Mouse (Mus musculus) neural tube, embryonic 11.5 days (tissue): ENCODE measurements around the gene Pnmt. TPM values are rescaled to one million over a fixed set of nuclear protein-coding genes. Genes with fewer than 3 reads are reported as not detected.

ENCODE experiments used
- ATAC-seq: fragments of 200-750 bp; cut with Nextera tagmentation; 2 replicates; pipeline ENCODE4 v1.8.0; 2017; ENCODE audit warnings: moderate number of reproducible peaks, mild to moderate bottlenecking, moderate TSS enrichment, moderate library complexity; ENCODE audit not compliant: insufficient read depth, low FRiP score, low TSS enrichment
- DNase-seq: peaks from one replicate; pipeline ENCODE4 v3.0.0-alpha.2; 2015; ENCODE audit warnings: low spot score
- H3K27ac ChIP-seq: fragments of 300-500 bp; sonication (generic); 2 replicates; pipeline ENCODE4 v1.5.1; 2014; ENCODE audit warnings: low read depth, mild to moderate bottlenecking, low read length
- H3K27me3 ChIP-seq: fragments of 300-500 bp; sonication (generic); 2 replicates; pipeline ENCODE4 v1.6.1; 2014; ENCODE audit warnings: mild to moderate bottlenecking, low read length, mixed read lengths; ENCODE audit not compliant: control insufficient read depth, insufficient read depth
- H3K36me3 ChIP-seq: fragments of 300-500 bp; sonication (generic); 2 replicates; pipeline ENCODE4 v1.6.1; 2014; ENCODE audit warnings: mild to moderate bottlenecking, low read length, moderate library complexity, mixed read lengths; ENCODE audit not compliant: control insufficient read depth, insufficient read depth
- H3K4me1 ChIP-seq: fragments of 300-500 bp; sonication (generic); 2 replicates; pipeline ENCODE4 v1.6.1; 2014; ENCODE audit warnings: low read length, mixed read lengths; ENCODE audit not compliant: control insufficient read depth, insufficient read depth
- H3K4me2 ChIP-seq: fragments of 300-500 bp; sonication (generic); 2 replicates; pipeline ENCODE4 v1.6.1; 2014; ENCODE audit warnings: low read depth, mild to moderate bottlenecking, moderate library complexity
- H3K4me3 ChIP-seq: fragments of 300-500 bp; sonication (generic); 2 replicates; pipeline ENCODE4 v1.5.1; 2014; ENCODE audit warnings: low read depth, low read length
- H3K9ac ChIP-seq: fragments of 300-500 bp; sonication (generic); 2 replicates; pipeline ENCODE4 v1.6.1; 2014; ENCODE audit warnings: mild to moderate bottlenecking, low read length
- H3K9me3 ChIP-seq: fragments of 300-500 bp; sonication (generic); 2 replicates; pipeline ENCODE4 v1.6.1; 2016; ENCODE audit warnings: low read length; ENCODE audit not compliant: control insufficient read depth
- WGBS: fragments of 180-500 bp; shearing (Covaris S2); extraction: QIAGEN DNeasy Blood & Tissue Kit; methylation state at CpG from one replicate; pipeline ENCODE4 v1.1.7; 2014; 5-methylcytosine and 5-hydroxymethylcytosine counted together
- polyA plus RNA-seq: library from polyadenylated mRNA; unstranded; fragments of >200 nt; fragmentation: Nextera tagmentation; extraction: Ambion mirVana; gene quantifications from 2 replicates; pipeline ENCODE4 v1.2.1, GENCODE M21; 2014

The Pnmt gene
- polyA plus RNA-seq, 1 experiment from 2014 or later = 0.40 TPM

DNA sequence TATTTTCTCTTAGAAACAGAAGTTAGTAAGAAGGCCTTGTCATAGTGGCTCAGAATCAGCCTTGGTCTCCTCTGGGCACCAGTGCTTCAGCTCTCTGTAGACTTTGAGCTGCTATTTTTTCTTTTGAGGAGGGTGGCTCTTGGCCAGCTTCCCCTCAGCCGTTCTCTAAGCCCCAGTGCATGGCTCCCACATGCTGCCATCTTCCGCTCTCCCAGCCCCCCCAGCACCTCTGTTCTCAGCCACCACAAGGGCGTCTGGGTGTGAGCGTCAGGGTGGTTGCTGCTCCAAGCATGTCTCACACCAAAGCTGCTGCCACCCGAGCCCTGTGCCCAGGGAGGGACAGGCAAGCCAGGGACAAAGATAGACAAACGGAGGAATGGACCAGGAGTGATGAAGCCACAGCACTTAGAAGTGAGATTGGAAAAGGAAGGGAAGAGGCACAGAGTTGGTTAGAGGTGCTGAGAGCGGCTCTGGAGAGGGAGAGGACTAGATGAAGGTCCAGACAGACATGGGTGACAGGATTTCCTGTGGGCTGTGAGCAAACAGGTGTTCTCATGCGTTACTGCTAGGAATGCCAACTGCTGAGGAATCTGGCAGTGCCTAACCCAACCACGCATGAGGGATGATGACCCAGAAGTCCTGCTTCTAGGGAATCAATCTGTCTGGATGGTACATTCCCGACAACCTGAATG, 18.9 kb upstream of the Pnmt start:
- DNase-seq (no peak), ATAC-seq (no peak)
- no peaks in the 10 kb centered on the region for H3K9me3 ChIP-seq
- peaks cover 14% of the 10 kb centered on the region for H3K4me1 ChIP-seq
- H3K27ac ChIP-seq = no peak overlapping the region
- H3K36me3 ChIP-seq = no peaks in the 10 kb centered on the region
- WGBS = 83% methylated on average over 10 of the region's 10 CpGs
- no peak overlapping the region for H3K4me3 ChIP-seq
- H3K27me3 ChIP-seq = no peaks in the 10 kb centered on the region
- H3K4me2 ChIP-seq = no peak overlapping the region
- no peak overlapping the region for H3K9ac ChIP-seq

DNA sequence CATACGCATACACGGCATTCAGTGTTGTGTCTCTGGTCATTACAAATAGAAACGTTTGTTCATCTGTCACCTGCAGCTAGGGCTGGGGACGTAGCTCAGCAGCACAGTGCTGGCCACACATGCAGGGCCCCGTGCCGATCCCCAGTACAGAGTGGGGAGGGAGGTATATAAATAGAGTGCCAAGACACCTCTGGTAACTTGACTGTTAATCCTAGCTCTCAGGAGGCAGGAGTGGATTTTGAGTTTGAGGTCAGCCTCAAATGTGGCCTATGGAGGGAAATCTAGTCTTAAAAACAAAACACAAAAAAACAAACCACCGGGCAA, 18.4 kb upstream of the Pnmt start:
- ATAC-seq = no peak
- no peak overlapping the region for H3K9ac ChIP-seq
- DNase-seq = no peak
- H3K36me3 ChIP-seq = no peaks in the 10 kb centered on the region
- no peak overlapping the region for H3K4me2 ChIP-seq
- no peaks in the 10 kb centered on the region for H3K9me3 ChIP-seq
- H3K4me1 ChIP-seq = peaks cover 14% of the 10 kb centered on the region
- no peaks in the 10 kb centered on the region for H3K27me3 ChIP-seq
- 83% methylated on average over 7 of the region's 7 CpGs for WGBS
- H3K27ac ChIP-seq = no peak overlapping the region
- H3K4me3 ChIP-seq = no peak overlapping the region

DNA sequence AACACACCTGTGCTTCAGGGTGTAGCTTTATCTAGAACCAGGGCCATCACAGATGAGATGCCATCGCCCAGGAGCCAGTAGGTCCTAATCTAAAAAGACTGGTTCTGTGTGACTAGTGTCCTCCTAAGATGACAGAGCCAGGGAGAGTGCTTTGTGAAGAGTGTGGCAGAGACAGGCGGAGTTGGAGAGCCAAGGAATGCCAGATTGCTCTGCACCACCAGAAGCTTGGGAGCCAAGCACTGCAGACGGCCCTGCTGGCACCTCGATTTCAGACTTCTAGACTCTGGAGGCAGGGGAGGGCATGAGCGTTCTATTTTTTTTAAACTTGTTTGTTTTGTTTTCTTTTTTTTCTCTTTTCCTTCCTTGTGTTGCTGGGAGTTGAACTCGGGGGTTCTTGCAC, 16.9 kb upstream of the Pnmt start:
- ATAC-seq (no peak), DNase-seq (no peak)
- H3K4me2 ChIP-seq = no peak overlapping the region
- no peaks in the 10 kb centered on the region for H3K9me3 ChIP-seq
- no peak overlapping the region for H3K9ac ChIP-seq
- 0 out of 2 replicates have a peak, but pooled peaks cover 3% of the 10 kb centered on the region for H3K36me3 ChIP-seq
- no peaks in the 10 kb centered on the region for H3K27me3 ChIP-seq
- WGBS = 88% methylated on average over 6 of the region's 6 CpGs
- H3K4me1 ChIP-seq = peaks cover 14% of the 10 kb centered on the region
- H3K27ac ChIP-seq = no peak overlapping the region
- no peak overlapping the region for H3K4me3 ChIP-seq

DNA sequence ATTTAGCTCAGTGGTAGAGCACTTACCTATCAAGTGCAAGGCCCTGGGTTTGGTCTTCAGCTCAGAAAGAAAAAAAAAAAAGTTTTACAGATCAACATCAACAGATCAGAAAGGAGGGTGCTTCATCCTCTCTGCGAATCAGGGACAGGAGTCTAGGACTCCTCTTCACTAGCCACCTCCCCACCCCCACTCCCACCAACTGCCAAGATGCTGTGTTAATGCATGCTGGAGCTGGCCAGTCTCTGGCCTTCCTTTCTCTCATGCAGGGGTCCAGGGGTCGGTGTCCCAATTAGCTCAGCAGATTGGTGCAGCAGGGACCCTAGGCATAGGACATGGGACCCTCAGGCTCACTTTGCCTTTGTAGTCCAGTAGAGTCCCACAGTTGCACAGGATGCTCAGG, 15.7 kb upstream of the Pnmt start:
- no peak for DNase-seq
- no peak overlapping the region for H3K27ac ChIP-seq
- H3K4me1 ChIP-seq = peaks cover 14% of the 10 kb centered on the region
- no peak for ATAC-seq
- 0 out of 2 replicates have a peak, but pooled peaks cover 5% of the 10 kb centered on the region for H3K36me3 ChIP-seq
- no peak overlapping the region for H3K9ac ChIP-seq
- no peaks in the 10 kb centered on the region for H3K9me3 ChIP-seq
- WGBS = 82% methylated on average over 2 of the region's 2 CpGs
- no peak overlapping the region for H3K4me2 ChIP-seq
- no peaks in the 10 kb centered on the region for H3K27me3 ChIP-seq
- no peak overlapping the region for H3K4me3 ChIP-seq

DNA sequence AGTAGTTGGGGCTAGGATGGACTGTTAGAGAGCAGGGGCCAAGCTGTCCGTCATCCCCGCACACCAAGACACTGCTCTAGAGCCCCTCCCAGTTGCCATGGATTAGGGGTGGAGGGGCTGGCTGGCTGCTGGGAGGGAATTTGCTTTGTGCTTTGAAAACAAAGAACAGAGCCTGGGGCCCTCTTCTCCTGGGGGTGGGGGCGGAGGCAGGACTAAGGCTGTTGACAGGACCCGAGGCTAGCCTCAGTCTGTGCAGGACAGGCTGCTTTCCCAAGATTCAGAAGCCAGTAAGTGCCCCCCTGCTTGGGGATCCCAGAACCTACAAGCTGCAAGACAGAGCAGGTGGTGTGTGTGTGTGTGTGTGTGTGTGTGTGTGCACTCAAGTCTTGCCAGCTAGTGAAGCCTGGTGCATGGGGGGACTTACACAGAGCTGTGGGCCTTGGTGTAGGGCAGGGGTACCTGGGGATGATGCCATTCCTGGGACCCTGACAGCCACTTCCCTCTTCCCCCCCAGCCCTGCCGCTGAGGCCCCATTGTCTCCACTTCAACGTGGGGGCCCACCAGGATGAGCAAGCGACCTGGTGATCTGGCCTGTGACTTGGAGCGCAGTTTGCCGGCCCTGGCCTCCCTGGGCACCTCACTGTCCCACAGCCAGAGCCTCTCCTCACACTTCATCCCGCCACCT, 14.6 kb upstream of the Pnmt start:
- Histone ChIP-seq H3K9ac (no peak overlapping the region; the same call in 1 of the 2 replicates), H3K4me3 (no peak overlapping the region), H3K27me3 (no peaks in the 10 kb centered on the region), H3K4me1 (peaks cover 14% of the 10 kb centered on the region), H3K27ac (no peak overlapping the region), H3K36me3 (peaks cover 7% of the 10 kb centered on the region; the same call in 1 of the 2 replicates), H3K9me3 (no peaks in the 10 kb centered on the region), H3K4me2 (0 out of 2 replicates have a peak overlapping the region, but pooled peaks have one; percentile 7)
- DNase-seq = peak; percentile 62
- 39% methylated on average over 10 of the region's 10 CpGs for WGBS
- ATAC-seq = peak; percentile 41

DNA sequence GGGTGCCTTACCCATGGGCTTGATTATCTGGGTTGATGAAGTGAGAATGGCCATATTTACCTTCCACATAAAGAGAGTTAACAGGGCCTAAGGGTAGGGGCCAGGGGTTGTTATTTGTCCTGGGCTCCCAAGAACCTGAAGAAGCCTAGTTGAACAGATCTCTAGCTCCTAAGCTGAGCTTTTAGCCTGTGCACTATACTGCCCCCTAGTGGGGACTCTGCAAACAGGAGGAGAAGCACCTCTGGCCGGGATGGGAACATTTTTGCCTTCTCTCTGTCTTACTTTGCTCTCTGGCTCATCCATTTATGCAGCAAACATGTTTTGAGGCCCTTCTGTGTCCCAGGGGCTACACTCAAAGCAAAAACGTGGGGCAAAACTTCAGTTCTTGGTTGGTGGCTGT, 13.8 kb upstream of the Pnmt start:
- Histone ChIP-seq H3K4me2 (no peak overlapping the region), H3K27ac (no peak overlapping the region), H3K4me1 (peaks cover 14% of the 10 kb centered on the region), H3K36me3 (peaks cover 7% of the 10 kb centered on the region; the same call in 1 of the 2 replicates), H3K27me3 (no peaks in the 10 kb centered on the region), H3K9ac (no peak overlapping the region; the same call in 1 of the 2 replicates), H3K4me3 (no peak overlapping the region), H3K9me3 (no peaks in the 10 kb centered on the region)
- DNase-seq (peak; percentile 73), ATAC-seq (no peak)
- 6% methylated on average over 2 of the region's 2 CpGs for WGBS

DNA sequence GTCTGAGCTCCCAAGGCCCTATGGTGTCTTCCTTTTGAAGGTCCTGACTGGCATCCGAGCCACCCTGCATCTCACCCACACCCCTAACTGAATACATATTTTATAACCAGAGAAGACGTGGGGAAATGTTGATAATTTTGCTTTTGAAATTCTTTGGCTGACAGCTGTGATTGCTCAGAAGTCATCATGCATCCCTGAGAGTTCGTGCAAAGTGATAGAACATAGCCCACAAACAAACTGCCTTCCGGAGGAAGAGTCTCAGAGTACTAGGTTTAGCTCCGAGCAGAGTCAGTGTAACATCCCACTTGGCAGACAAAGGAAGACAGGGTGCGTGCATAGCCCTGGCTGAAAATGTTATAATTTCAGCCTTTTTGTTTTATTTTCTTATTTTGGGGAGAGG, 13.0 kb upstream of the Pnmt start:
- DNase-seq = no peak
- H3K9ac ChIP-seq = no peak overlapping the region
- H3K4me3 ChIP-seq = no peak overlapping the region
- H3K27ac ChIP-seq = no peak overlapping the region
- no peaks in the 10 kb centered on the region for H3K27me3 ChIP-seq
- no peak overlapping the region for H3K4me2 ChIP-seq
- H3K9me3 ChIP-seq = no peaks in the 10 kb centered on the region
- WGBS = 90% methylated on average over 6 of the region's 6 CpGs
- peaks cover 14% of the 10 kb centered on the region for H3K4me1 ChIP-seq
- peaks cover 12% of the 10 kb centered on the region; the same call in 1 of the 2 replicates for H3K36me3 ChIP-seq
- ATAC-seq = no peak

DNA sequence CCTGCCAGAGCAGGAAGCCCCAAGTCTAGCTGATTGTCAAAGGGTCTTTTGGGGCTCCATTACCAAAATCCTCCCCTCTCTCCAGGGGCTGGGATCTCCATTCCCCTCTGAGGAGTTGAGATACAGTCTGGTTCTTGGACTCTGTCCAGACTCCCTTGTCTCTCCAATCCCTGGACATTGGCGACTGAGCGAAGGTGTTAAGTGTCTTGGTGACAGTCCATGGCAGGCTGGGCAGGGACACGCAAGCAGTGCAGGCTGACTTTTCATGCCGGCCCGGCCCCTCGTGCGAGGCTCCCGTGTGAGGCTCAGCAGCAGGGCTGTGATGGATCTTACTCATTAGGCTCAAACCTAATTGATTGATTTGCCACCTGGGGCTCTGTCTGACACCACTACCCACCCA, 12.0 kb upstream of the Pnmt start:
- no peak for DNase-seq
- Histone ChIP-seq H3K4me3 (no peak overlapping the region), H3K27me3 (no peaks in the 10 kb centered on the region), H3K9me3 (no peaks in the 10 kb centered on the region), H3K4me2 (no peak overlapping the region), H3K9ac (no peak overlapping the region), H3K27ac (no peak overlapping the region), H3K4me1 (peaks cover 14% of the 10 kb centered on the region), H3K36me3 (peaks cover 16% of the 10 kb centered on the region; the same call in 1 of the 2 replicates)
- WGBS = 72% methylated on average over 8 of the region's 8 CpGs
- ATAC-seq = no peak

DNA sequence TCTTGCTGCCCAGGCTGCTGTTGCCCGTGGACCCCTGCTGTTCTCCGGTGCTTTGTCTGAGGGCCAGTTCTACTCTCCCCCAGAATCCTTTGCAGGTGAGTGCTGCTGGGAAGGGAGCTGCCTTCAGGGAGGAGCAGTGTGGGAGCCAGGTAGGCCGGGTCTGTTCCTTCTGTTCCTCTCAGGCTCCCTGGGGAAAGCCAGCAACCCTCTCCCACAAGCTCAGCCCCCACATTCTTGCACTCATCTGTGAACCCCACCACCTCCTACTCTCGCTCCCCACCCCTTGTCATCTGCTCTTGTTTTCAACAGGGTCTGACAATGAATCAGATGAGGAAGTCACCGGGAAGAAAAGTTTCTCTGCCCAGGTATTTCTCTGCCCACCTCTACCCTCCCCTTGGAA, 9.5 kb upstream of the Pnmt start:
- H3K9ac ChIP-seq = no peak overlapping the region
- peaks cover 20% of the 10 kb centered on the region; the same call in 1 of the 2 replicates for H3K36me3 ChIP-seq
- no peak overlapping the region for H3K4me2 ChIP-seq
- H3K9me3 ChIP-seq = no peaks in the 10 kb centered on the region
- peaks cover 4% of the 10 kb centered on the region; the same call in 1 of the 2 replicates for H3K4me1 ChIP-seq
- H3K27me3 ChIP-seq = no peaks in the 10 kb centered on the region
- DNase-seq (no peak), ATAC-seq (no peak)
- H3K27ac ChIP-seq = no peak overlapping the region
- WGBS = 72% methylated on average over 5 of the region's 5 CpGs
- no peak overlapping the region for H3K4me3 ChIP-seq
